Mouse (Mus musculus): Measurements from ENCODE around the gene Alkbh6. TPM values are rescaled to one million over a fixed set of nuclear protein-coding genes. Genes with fewer than 3 reads are reported as not detected.

Gene Alkbh6
- polyA plus RNA-seq, 1 experiment from 2014 or later, result 118 TPM

DNA sequence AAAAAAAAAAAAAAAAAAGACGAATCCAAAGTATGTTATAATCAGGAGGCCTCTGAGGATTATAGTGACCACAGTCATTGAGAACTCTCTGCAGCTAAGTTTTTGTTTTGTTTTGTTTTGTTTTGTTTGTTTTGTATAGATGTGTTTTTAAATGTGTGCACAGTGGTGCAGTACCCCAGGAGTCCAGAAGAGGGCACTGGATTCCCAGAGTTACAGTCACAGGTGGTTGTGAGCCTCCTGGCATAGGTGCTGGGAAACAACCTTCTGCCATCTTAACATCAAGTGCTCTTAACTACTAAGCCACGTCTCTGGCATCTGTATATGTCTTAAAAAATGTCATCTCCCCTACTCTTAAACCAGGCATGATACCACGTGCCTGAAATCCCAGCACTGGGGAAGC, 7.6 kb upstream of the Alkbh6 start:
- WGBS, result 53% methylated on average over 3 of the region's 3 CpGs
- no peaks in the 10 kb centered on the region for H3K4me1 ChIP-seq (replicated peaks)
- no peak overlapping the region for H3K27ac ChIP-seq
- no peak for ATAC-seq (ENCODE audit: low FRiP score)
- H3K4me3 ChIP-seq, result no peak overlapping the region
- H3K9me3 ChIP-seq, result no peaks in the 10 kb centered on the region
- H3K9ac ChIP-seq, result no peak overlapping the region
- H3K27me3 ChIP-seq, result no peaks in the 10 kb centered on the region
- H3K36me3 ChIP-seq, result peaks cover 91% of the 10 kb centered on the region
- H3K4me2 ChIP-seq, result no peak overlapping the region

- H3K27ac ChIP-seq, result peak overlapping the region; percentile 55; the same call in 1 of the 2 replicates
- WGBS, result 93% methylated on average over 16 of the region's 16 CpGs
- H3K27me3 ChIP-seq, result no peaks in the 10 kb centered on the region
- H3K4me2 ChIP-seq, result no peak overlapping the region
- no peaks in the 10 kb centered on the region for H3K9me3 ChIP-seq
- no peak for ATAC-seq (ENCODE audit: low FRiP score)
- H3K4me3 ChIP-seq, result no peak overlapping the region
- no peak overlapping the region for H3K9ac ChIP-seq
- H3K4me1 ChIP-seq (replicated peaks), result peaks cover 24% of the 10 kb centered on the region
- H3K36me3 ChIP-seq, result peaks cover 62% of the 10 kb centered on the region
Measured at GRCm38 (mm10) chr7:30306083-30306779, 2.3 kb upstream of the Alkbh6 start.

DNA sequence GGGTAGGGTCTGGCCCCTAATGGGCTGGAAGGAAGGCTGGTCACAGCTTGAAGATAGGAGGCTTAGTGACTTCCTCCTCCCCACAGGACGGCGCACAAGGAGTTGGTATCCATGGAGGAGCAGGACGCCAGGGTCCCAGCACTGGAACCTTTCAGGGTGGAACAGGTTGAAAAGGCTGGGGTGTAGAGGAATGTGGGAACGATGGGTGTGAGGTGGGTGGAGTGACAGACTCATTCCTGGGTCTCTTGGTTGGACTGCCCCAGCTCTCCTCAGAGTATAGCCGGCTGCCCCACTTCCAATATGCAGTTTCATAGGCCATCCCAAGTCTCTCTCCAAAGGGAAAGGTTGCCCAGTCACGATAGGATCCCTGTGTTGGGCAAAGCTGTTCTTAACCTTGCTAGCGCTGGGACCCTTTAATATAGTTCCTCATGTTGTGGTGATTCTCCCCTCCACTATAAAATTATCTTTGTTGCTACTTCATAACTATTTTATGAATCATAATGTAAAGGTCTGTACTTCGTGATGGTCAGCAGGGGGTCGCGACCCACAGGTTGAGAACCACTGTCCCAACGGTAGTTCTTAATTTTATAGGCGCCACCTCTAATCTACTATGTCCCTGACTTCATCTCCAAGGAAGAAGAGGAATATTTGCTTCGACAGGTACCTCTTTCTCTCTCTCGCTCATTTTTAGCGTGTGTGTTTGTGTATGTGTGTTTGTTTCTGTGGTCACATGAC, 1.0 kb downstream of the Alkbh6 start:
- Histone ChIP-seq H3K4me3 (peak overlapping the region; percentile 70), H3K4me1 (replicated peaks) (peaks cover 25% of the 10 kb centered on the region), H3K9me3 (no peaks in the 10 kb centered on the region), H3K27me3 (peaks cover 3% of the 10 kb centered on the region; the same call in 1 of the 2 replicates), H3K4me2 (peak overlapping the region; percentile 89), H3K36me3 (peaks cover 55% of the 10 kb centered on the region), H3K27ac (no peak overlapping the region; the same call in 1 of the 2 replicates), H3K9ac (peak overlapping the region; percentile 82)
- 71% methylated on average over 15 of the region's 15 CpGs for WGBS
- no peak for ATAC-seq (ENCODE audit: low FRiP score)

DNA sequence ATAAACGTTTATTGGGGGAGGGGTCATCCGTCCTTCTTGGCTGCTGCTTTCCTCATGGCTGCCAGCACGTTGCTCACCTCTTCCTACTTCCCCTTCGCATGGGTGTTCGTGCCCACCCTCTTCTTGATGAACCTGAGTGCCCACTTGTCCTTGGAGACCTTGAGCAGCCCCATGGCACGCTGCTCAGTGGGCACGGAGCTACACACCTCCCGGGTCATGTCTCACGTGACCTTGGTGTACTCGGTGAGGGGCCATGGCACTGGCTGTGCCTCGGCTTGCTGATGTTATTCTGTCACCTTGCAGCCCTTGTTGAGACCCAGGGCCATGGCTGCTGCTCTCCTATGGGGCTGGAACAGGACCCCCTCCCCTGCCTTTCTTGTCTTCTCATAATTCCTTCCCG, 1.6 kb downstream of the Alkbh6 start:
- no peak overlapping the region for H3K4me3 ChIP-seq
- H3K4me2 ChIP-seq, result no peak overlapping the region
- H3K36me3 ChIP-seq, result peaks cover 53% of the 10 kb centered on the region
- WGBS, result 93% methylated on average over 12 of the region's 12 CpGs
- H3K9ac ChIP-seq, result no peak overlapping the region
- peaks cover 28% of the 10 kb centered on the region for H3K4me1 ChIP-seq (replicated peaks)
- no peak for ATAC-seq (ENCODE audit: low FRiP score)
- no peak overlapping the region for H3K27ac ChIP-seq
- H3K27me3 ChIP-seq, result peaks cover 3% of the 10 kb centered on the region; the same call in 1 of the 2 replicates
- H3K9me3 ChIP-seq, result no peaks in the 10 kb centered on the region

- Histone ChIP-seq H3K9ac (0 out of 2 replicates have a peak overlapping the region, but pooled peaks have one; percentile 24), H3K27me3 (peaks cover 3% of the 10 kb centered on the region; the same call in 1 of the 2 replicates), H3K4me3 (no peak overlapping the region), H3K27ac (no peak overlapping the region), H3K4me1 (replicated peaks) (peaks cover 20% of the 10 kb centered on the region), H3K9me3 (no peaks in the 10 kb centered on the region), H3K36me3 (peaks cover 40% of the 10 kb centered on the region), H3K4me2 (no peak overlapping the region)
- no peak for ATAC-seq (ENCODE audit: low FRiP score)
- WGBS, result 52% methylated on average over 27 of the region's 27 CpGs
Measured at GRCm38 (mm10) chr7:30313666-30314320, 5.3 kb downstream of the Alkbh6 start.

- no peak for ATAC-seq (ENCODE audit: low FRiP score)
- H3K36me3 ChIP-seq, result peaks cover 40% of the 10 kb centered on the region
- 4% methylated on average over 9 of the region's 9 CpGs for WGBS
- peaks cover 11% of the 10 kb centered on the region for H3K4me1 ChIP-seq (replicated peaks)
- no peak within 1 kb of the TSS for H3K27ac ChIP-seq
- peak within 1 kb of the TSS; percentile 49; the same call in 1 of the 2 replicates for H3K9ac ChIP-seq
- H3K4me2 ChIP-seq, result no peak within 1 kb of the TSS
- H3K4me3 ChIP-seq, result 0 out of 2 replicates have a peak within 1 kb of the TSS, but pooled peaks have one; percentile 5
- H3K9me3 ChIP-seq, result no peaks in the 10 kb centered on the region
- H3K27me3 ChIP-seq, result peaks cover 3% of the 10 kb centered on the region; the same call in 1 of the 2 replicates
Measured at GRCm38 (mm10) chr7:30314721-30315155, 6.2 kb downstream of the Alkbh6 start, which contains the start of gene Syne4. Syne4 (plus strand) TSS chr7:30314807.

- Histone ChIP-seq H3K27me3 (peaks cover 3% of the 10 kb centered on the region; the same call in 1 of the 2 replicates), H3K9me3 (no peaks in the 10 kb centered on the region), H3K4me3 (no peak overlapping the region), H3K9ac (0 out of 2 replicates have a peak overlapping the region, but pooled peaks have one; percentile 5), H3K4me2 (no peak overlapping the region), H3K27ac (no peak overlapping the region), H3K4me1 (replicated peaks) (peaks cover 8% of the 10 kb centered on the region), H3K36me3 (peaks cover 35% of the 10 kb centered on the region)
- 84% methylated on average over 13 of the region's 13 CpGs for WGBS
- ATAC-seq (ENCODE audit: low FRiP score), result no peak
Measured at GRCm38 (mm10) chr7:30315559-30316529, 7.3 kb downstream of the Alkbh6 start.

DNA sequence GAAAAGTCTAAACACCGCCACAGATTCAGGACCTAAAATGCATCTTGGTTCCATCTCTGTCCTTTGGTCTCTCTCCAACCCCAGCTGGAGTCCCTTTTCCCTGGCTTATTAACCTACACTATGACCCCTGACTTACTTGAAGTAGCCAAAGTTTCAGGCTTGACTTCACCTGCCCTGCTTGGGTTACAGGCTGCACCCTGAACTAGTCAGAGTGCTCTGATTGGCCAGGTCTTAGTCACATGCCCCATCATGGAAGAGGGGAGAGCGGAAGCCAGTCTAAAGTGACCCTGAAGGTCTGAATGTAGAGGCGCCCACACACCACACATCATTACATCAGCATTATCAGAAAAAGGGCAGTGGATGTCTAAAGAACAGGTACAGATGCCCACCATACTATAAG, 9.6 kb downstream of the Alkbh6 start:
- no peak overlapping the region for H3K27ac ChIP-seq
- ATAC-seq (ENCODE audit: low FRiP score), result no peak
- no peak overlapping the region for H3K9ac ChIP-seq
- H3K27me3 ChIP-seq, result peaks cover 3% of the 10 kb centered on the region; the same call in 1 of the 2 replicates
- H3K36me3 ChIP-seq, result peaks cover 14% of the 10 kb centered on the region
- H3K9me3 ChIP-seq, result no peaks in the 10 kb centered on the region
- H3K4me1 ChIP-seq (replicated peaks), result peaks cover 21% of the 10 kb centered on the region
- no peak overlapping the region for H3K4me2 ChIP-seq
- H3K4me3 ChIP-seq, result no peak overlapping the region
- 94% methylated on average over 3 of the region's 3 CpGs for WGBS

GRCm38 (mm10) chr7:30320946-30321345, 12.4 kb downstream of the Alkbh6 start:
- H3K27me3 ChIP-seq, result peaks cover 11% of the 10 kb centered on the region
- peak overlapping the region; percentile 78 for H3K4me3 ChIP-seq
- H3K4me1 ChIP-seq (replicated peaks), result peaks cover 17% of the 10 kb centered on the region
- peaks cover 3% of the 10 kb centered on the region; the same call in 1 of the 2 replicates for H3K9me3 ChIP-seq
- peaks cover 10% of the 10 kb centered on the region for H3K36me3 ChIP-seq
- no peak for ATAC-seq (ENCODE audit: low FRiP score)
- peak overlapping the region; percentile 92 for H3K9ac ChIP-seq
- H3K27ac ChIP-seq, result no peak overlapping the region
- 87% methylated on average over 2 of the region's 2 CpGs for WGBS
- H3K4me2 ChIP-seq, result peak overlapping the region; percentile 72

DNA sequence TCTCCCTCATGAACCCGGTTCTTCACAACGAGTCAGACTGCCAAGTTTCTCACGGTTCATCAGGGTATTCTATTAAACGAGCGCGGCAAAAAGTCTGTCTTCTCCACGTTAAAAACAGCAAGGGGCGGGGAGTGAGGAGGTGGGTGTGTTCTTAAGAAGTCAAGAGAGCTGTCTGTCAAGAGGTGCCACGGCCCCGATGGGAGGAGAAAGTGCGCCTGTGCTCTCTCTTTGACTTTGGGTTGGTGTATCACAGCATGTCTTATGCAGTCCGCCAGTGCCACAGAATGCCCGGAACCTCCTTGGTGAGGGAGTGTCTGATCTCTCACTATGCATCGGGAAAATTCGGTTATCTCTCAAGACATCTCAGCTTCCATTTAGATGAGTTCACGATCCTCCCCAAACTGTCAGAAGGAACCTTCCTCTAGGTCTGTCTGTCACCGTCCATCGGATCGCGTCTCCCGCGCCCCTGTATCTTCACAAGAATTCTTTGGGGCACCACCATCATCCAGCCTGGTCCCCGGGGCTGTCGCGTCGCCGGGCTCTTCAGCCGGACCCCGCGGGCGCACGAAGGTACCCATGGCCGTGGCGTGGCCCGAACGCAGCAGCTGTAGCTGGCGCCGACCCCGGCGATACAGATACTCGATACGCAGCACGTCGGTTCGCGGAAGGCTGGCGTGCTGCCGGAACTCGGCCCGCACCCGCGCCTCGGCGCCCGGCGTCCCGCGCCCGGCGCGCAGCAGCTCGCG, 13.2 kb downstream of the Alkbh6 start, which contains the start of gene E130208F15Rik:
Gene E130208F15Rik, plus strand, starts transcription at position 202 of the 746 bp plus-strand sequence.
- peak within 1 kb of the TSS; percentile 92 for H3K9ac ChIP-seq
- H3K4me3 ChIP-seq, result peak within 1 kb of the TSS; percentile 78
- peak; percentile 80 for ATAC-seq (ENCODE audit: low FRiP score)
- H3K27me3 ChIP-seq, result peaks cover 11% of the 10 kb centered on the region
- H3K36me3 ChIP-seq, result peaks cover 7% of the 10 kb centered on the region
- H3K27ac ChIP-seq, result peak within 1 kb of the TSS; percentile 87
- WGBS, result under 1% methylated on average over 57 of the region's 63 CpGs
- H3K9me3 ChIP-seq, result peaks cover 3% of the 10 kb centered on the region; the same call in 1 of the 2 replicates
- H3K4me2 ChIP-seq, result peak within 1 kb of the TSS; percentile 72
- peaks cover 17% of the 10 kb centered on the region for H3K4me1 ChIP-seq (replicated peaks)

Data from hindbrain, embryonic 13.5 days (tissue).